Mouse (Mus musculus) kidney, adult 2 months (tissue): ENCODE measurements around the gene Isyna1.

Experiments
- CTCF ChIP-seq: fragments of 200-500 bp; conservative IDR thresholded peaks from 2 replicates; pipeline ENCODE4 v1.5.1; 2011; ENCODE audit warnings: low read depth, mild to moderate bottlenecking, control low read depth, low read length, moderate library complexity, mixed read lengths; ENCODE audit not compliant: insufficient read depth, insufficient read length
- POLR2A ChIP-seq: fragments of 200-500 bp; IDR thresholded peaks from one replicate; pipeline ENCODE4 v1.6.1; 2011; ENCODE audit warnings: low read depth, low read length, control low read depth

GRCm38 (mm10) chr8:70634066-70634465, 39.9 kb downstream of the Isyna1 start:
- TF ChIP-seq POLR2A (no peak), CTCF (no peak)
